Mouse (Mus musculus): ENCODE results near the gene Mustn1.

DNA sequence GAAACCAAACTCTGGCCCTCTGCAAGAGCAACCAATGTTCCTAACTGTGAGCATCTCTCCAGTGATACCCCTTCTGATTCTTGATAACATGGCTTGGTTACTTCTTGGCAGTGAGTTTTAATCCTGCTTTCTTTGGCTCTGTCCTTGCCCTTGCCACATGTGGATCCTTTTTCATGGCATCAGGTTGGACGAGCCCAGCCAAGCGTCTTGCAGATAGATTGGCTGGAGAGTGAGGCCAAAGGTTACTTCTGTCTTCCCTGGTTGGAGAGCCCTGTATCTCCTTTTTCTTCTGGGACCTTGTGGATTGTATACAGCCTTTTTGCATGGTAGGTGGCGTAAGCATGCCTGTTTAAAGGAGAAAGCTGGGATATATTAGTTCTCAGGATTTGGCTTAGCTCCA is 35.3 kb upstream of the Mustn1 start:
- no peak for TF ChIP-seq CTCF (conservative IDR thresholded peaks at IDR 0.05; ENCODE audit: insufficient read depth, insufficient read length, low read depth, low read length)
- TF ChIP-seq POLR2A (IDR thresholded peaks at IDR 0.05; ENCODE audit: low read depth, low read length) = no peak

Measured in kidney, adult 2 months (tissue).